In genomic region chr11:79152696-79153095, GRCm38 (mm10) we compare ENCODE assay signal across 1 mouse cellular context.
TF ChIP-seq lines count a peak whose summit lies in the region.

No protein-coding gene starts in this region.

TF ChIP-seq in MEL, 35 proteins besides CTCF, POLR2A, EP300 and RAD21 (continued from another document):
- TF ChIP-seq SIN3A (IDR thresholded peaks at IDR 0.05; ENCODE audit: low read length) (0 out of 2 replicates have a peak, but pooled peaks have one; percentile 32), USF1 (IDR thresholded peaks at IDR 0.05; ENCODE audit: low read depth, low read length) (no peak), NRF1 (IDR thresholded peaks at IDR 0.05; ENCODE audit: insufficient read depth, low read depth, low read length, poor library complexity, severe bottlenecking) (no peak), JUND (IDR thresholded peaks at IDR 0.05; ENCODE audit: low read depth, low read length) (no peak), UBTF (IDR thresholded peaks at IDR 0.05; ENCODE audit: borderline replicate concordance, insufficient read depth, low read depth, low read length) (no peak), SMC3 (IDR thresholded peaks at IDR 0.05; ENCODE audit: low read depth, low read length) (no peak), MYB (IDR thresholded peaks at IDR 0.05; ENCODE audit: low read depth, low read length) (no peak), ZKSCAN1 (IDR thresholded peaks at IDR 0.05; ENCODE audit: low read depth, low read length) (no peak), TAL1 (IDR thresholded peaks at IDR 0.05; ENCODE audit: low read length) (0 out of 2 replicates have a peak, but pooled peaks have one; percentile 12), POLR2AphosphoS2 (IDR thresholded peaks at IDR 0.05; ENCODE audit: low read length) (no peak), CHD1 (IDR thresholded peaks at IDR 0.05; ENCODE audit: low read depth, low read length) (no peak), BHLHE40 (IDR thresholded peaks at IDR 0.05; ENCODE audit: borderline replicate concordance, low read depth, low read length) (no peak), GATA1 (IDR thresholded peaks at IDR 0.05; ENCODE audit: low read depth, low read length) (no peak), NELFE (IDR thresholded peaks at IDR 0.05; ENCODE audit: low read depth, low read length) (no peak), MAFK (IDR thresholded peaks at IDR 0.05; ENCODE audit: borderline replicate concordance, low read depth, low read length) (no peak), TBP (IDR thresholded peaks at IDR 0.05; ENCODE audit: low read depth, low read length) (0 out of 2 replicates have a peak, but pooled peaks have one; percentile 23), MAX (IDR thresholded peaks at IDR 0.05; ENCODE audit: low read length) (peak; percentile 28; the same call in 1 of the 2 replicates), MXI1 (IDR thresholded peaks at IDR 0.05; ENCODE audit: low read depth, low read length) (peak; percentile 29), GABPA (IDR thresholded peaks at IDR 0.05; ENCODE audit: low read depth, low read length) (no peak), POLR2AphosphoS5 (IDR thresholded peaks at IDR 0.05; ENCODE audit: borderline replicate concordance, low read depth, low read length) (no peak), CHD2 (IDR thresholded peaks at IDR 0.05; ENCODE audit: low read length) (no peak)
